Mouse (Mus musculus) large intestine, adult 2 months (tissue): ENCODE data around the gene Cox20. TPM values are rescaled to one million over a fixed set of nuclear protein-coding genes. Genes with fewer than 3 reads are reported as not detected.
"Not testable (repeated sequence)": the region's sequence is repeated elsewhere in the genome, so short reads cannot be mapped to it uniquely, and the experiment has no call there.

Experiments
- DNase-seq: peaks from one replicate; pipeline ENCODE4 v3.0.0-alpha.2; 2012; ENCODE audit warnings: low read depth, low spot score
- WGBS: fragments of 180-500 bp; shearing (Covaris S2); methylation state at CpG from one replicate; pipeline ENCODE4 v1.1.7; 2018; 5-methylcytosine and 5-hydroxymethylcytosine counted together
- polyA plus RNA-seq: library from polyadenylated mRNA; depleted of rRNA; stranded (reverse); fragments of >200 nt; gene quantifications from 2 replicates; pipeline ENCODE4 v1.2.3, GENCODE M21; 2012; rRNA removed

The Cox20 gene
- polyA plus RNA-seq, 1 experiment = 25.1 TPM

DNA sequence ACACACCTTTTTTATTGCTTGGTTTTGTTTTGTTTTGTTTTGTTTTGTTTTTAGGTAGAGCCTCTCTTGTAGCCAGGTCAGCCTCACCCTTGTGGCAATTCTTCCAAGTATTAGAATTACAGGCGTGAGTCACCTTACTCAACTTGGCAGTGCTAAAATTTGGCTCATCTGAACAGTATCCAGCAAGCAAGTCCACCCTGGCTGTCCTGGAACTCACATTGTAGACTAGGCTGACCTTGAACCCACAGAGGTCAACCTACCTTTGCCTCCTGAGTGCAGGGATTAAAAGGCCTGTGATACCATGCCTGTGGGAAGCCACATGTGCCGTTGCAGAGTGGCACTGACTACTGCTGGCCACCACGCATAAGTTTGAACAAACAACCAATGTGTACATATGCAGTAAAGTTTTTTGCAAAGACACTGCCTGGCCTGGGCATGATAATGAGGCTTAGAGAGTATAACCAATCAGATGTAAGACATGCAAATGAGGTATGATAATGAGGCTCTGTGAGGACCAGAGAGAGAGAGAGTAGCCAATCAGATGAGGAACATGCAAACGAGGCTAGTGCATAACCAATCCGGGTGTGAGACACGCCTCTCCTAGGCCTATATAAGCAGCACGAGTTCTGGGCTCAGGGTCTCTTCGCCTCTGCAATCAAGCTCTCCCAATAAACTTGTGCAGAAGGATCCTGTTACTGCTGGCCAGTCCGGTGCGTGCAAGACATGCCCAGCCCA is 25.3 kb downstream of the Cox20 start:
- DNase-seq = not testable (repeated sequence)

DNA sequence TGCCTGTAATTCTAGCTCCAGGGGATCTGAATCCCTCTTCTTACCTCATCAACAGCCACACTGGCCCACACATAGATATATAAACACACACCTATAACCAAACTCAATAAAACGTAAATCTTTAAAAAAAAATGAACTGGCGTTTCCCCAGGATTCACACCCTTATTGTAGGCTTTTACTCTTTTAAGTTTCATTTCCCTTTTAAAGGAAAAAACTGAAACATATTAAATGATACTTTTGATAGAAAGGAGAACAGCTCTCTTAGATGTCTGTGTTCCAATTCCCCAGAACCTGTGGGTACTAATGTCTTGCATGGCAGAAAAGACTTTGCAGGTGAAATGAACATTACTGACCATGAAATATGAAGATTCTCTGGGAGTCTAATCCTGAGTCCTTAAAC is 31.9 kb downstream of the Cox20 start:
- no peak for DNase-seq
- 59% methylated on average over 2 of the region's 2 CpGs for WGBS

More for the DNA sequence above, 25.3 kb downstream of the Cox20 start:
- 83% methylated on average over 10 of the region's 10 CpGs for WGBS

DNA sequence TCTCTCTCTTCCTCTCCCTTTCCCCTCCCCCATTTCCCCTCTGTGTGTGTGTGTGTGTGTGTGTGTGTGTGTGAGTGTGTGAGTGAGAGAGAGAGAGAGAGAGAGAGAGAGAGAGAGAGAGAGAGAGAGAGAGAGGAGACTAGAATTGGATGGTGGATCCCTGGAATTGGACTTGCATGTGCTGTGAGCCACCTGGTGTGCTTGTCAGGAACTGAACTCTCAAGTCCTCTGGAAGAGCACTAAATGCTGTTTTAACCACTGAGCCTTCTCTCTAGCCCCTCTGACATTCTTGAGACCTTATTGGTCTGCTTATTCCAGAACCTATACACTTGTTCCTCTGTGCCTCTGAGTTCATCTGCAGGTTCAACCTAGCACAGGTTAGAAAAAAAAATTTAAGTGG is 32.7 kb downstream of the Cox20 start:
- DNase-seq = no peak

DNA sequence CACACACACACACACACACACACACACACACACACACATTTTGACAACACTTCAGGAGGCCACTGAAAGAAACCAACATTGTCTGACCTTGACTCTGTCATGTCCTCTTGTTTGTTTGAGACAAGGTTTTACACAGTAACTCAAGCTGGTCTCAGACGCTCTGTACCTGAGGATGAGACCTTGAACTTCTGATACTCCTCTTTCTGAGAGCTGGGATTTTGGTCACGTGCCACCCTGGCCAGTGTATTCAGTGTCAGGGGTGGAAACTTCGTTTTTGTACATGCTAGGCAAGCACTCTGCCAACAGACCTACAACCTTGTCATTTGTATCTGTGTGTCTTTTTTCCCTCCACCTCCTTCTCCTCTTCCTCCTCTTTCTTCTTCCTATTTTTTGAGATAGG is 35.6 kb downstream of the Cox20 start:
- DNase-seq = no peak
- WGBS = 45% methylated on average over 3 of the region's 3 CpGs

DNA sequence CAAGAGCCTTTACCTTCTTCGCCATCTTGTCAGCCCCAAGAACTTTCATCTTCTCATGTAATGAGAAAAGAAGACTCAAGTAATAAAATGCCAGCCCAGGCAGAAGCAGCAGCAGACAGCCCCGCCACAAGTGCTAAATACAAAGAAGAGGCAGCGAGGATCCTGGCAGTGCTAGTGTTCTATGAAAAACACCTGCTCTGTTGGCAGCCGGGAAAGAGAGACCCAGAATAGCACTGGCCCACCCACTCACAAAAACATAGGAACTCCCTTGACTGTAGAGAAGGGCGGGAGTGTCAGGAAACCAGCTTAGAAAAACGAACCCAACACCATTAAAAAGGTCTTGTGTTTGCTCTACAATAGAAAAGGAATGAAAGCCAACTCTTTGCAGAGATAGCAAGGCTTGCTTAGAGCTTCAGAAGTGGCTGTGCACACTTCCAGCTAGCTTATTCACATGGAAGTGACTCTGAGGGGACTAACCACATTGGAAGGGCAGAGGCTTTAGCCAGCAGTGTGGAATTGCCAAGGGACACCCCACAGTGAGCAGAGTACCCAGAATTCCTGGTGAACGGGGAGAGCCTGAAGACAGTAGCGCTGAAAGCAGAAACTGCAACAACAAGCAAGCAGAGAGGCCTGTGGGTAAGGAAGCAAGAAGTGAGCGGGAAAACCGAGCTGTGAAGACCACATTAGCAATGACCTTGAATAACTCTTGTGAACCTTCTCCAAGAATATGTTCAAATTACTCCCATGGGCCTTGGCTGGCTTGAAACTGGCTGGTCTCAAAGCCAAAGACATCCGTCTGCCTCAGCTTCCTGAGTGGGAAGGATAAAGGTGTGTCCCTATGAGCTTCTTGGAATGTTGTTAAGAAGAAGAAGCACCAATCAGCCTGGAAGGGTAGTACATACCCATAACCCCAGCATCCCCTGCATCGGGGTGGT is 39.1 kb downstream of the Cox20 start:
- no peak for DNase-seq
- 73% methylated on average over 12 of the region's 12 CpGs for WGBS

DNA sequence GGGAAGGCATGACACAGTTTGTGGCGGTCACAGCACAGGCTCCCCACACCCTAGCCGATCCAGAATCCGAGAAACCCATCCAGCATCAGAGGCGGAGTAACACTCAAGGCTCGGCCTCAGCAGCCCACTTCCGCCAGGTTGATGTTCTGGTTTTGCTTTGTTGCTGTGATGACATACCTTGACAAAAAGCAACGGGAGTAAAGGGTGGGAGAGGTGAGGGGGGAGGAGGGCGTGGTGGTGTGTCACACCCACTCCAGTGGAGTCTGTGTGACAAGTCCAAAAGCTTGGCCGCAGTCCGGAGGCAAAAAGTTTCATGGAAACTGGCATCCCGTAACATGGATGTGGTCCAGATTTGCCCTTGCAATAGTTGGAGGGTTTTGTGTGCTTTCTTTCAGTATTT is 41.3 kb downstream of the Cox20 start:
- WGBS = 85% methylated on average over 11 of the region's 11 CpGs
- DNase-seq = no peak

DNA sequence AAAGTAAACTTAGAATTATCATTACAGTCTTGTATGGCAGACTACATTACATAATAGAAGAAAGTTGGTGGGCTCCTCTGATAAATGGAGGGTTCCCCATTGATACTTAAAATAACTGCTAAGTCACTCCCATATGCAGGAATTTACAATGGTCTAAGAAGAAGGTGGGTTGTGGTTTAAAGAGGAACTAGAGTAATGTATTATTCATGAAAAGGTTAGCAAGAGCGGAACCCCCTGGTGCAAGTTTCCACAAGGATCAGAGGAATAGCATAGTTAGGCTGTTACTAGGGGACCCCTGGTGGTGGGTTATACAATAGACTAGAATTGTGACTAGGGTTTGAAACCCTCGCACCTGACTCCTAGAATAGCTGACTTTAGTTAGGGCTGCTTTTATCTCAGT is 41.8 kb downstream of the Cox20 start:
- WGBS = 91% methylated on average over 2 of the region's 2 CpGs

DNA sequence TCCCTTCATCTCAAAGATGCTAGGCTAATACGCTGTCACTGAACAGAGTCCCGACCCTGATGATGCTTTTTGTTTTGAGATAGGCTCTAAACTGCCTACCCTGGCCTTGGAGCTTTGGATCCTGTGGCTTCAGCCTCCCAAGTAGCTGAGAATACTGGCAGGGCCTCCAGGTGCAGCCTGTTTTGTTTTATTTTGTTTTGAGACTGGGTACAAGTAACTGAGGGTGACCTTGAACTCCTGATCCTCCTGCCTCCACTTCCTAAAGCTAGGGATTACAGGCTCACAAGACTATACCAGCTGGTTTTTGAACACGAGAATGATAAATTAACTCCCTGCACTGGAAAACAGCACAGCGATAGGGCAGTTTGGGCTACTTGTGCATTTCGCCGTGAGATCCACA is 46.2 kb downstream of the Cox20 start:
- 92% methylated on average over 6 of the region's 6 CpGs for WGBS
- no peak for DNase-seq

More for the DNA sequence above, 41.8 kb downstream of the Cox20 start:
- DNase-seq = no peak

DNA sequence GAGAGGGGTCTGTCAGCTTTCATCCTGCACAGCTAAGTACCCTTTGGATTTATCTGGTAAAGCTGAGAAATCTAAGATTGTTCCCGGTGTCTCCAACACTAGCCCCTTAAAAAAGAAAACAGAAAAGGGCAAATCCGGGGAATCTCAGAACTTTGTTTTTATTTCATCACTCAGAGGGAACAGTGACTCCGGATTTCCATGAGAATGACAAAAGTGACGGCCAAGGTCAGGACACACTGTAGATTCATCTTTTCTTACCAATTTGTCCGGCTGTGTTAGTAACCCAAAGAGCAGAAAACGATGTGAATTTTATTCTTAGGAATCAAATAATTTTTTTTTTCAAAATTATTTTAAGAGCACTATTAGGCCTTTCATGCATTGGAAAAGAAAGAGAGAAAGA is 49.2 kb downstream of the Cox20 start:
- WGBS = 85% methylated on average over 6 of the region's 6 CpGs
- DNase-seq = no peak

DNA sequence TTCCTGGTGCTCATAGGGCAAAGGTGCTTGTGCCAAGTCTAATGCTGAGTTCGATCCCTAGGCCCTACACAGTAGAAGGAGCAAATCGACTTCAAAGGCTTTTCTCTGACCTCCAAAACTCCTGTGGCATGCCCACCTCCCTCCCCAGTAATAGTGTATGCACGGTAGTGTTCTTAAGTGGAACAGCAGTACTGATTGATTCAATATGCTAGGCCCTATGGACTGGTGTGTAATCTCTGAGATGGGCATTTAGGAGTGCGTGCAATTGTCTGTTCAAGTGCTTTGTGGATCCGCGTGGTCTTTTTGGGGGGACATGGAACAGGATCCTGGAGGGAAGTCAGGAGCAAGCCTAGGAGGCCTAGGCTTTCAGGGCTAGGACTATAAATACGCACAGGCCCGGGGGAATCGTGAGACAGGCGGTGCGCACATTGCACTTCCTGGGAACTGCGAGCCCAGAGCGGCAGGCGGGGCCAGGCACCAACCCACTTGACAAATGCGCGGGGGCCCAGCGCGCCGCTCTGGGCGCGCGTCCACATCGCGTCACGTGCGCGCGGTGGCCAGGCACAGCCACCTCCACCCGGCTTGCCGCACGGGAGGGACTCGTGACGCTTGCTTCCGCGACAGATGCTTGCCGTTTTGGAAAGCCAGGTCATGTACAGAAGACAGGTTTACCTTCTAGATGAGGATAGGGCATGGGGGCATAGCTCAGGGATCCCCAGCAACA is 49.8 kb downstream of the Cox20 start:
- DNase-seq = peak; percentile 70
- WGBS = 2% methylated on average over 36 of the region's 36 CpGs

DNA sequence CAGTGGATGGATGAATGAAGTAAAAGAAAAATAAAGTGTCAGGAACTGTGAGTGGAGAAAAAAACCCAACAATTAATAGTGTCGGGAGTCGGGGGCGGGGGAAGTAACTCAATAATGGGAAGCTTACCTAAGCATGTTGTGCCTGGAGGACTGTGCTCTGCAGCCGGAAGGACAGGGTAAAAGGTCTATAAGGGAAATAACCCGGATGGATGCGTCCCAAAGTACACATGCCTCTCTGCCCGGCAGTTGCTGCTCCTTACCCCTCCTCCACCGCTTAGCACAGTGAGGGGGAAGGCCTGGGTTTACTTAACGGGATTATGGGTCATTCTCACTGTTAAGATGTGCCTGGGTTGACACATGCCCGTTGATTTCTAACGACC is 50.3 kb downstream of the Cox20 start:
- peak; percentile 45 for DNase-seq

More for the DNA sequence above, 50.3 kb downstream of the Cox20 start:
- WGBS = under 1% methylated on average over 11 of the region's 11 CpGs

Other genes with a start within 250 kb of the Cox20 start
- gene Desi2, start 131.7 kb upstream of the Cox20 start, polyA plus RNA-seq = 7.0 and 9.8 TPM in 2 replicates
- gene Hnrnpu, start 18.7 kb downstream of the Cox20 start, polyA plus RNA-seq = 34.2 and 43.2 TPM in 2 replicates
- 0.19 and 0.25 TPM in 2 replicates for gene Efcab2, start 87.0 kb downstream of the Cox20 start, polyA plus RNA-seq
- gene Kif26b, start 210.0 kb downstream of the Cox20 start, polyA plus RNA-seq = 0.44 and 0.45 TPM in 2 replicates